In genomic region chr13:34786634-34787033, GRCm38 (mm10) we compare ENCODE assay signal across 26 mouse cellular contexts. TPM values are rescaled to one million over a fixed set of nuclear protein-coding genes. Genes with fewer than 3 reads are reported as not detected.
DNase-seq lines count a peak whose midpoint lies in the region; ATAC-seq lines count a peak whose summit lies in the region.
"Had no signal": no experiment of that assay in that cellular context is flagged by ENCODE, and none has a peak within 500 bp of the region (broad histone marks: within the 10 kb centered on the region; RNA-seq: fewer than 3 reads in every experiment).

No protein-coding gene starts in this region.

- no peak overlapping the region for H3K9ac ChIP-seq in liver, embryonic 15.5 days
- no peak overlapping the region for H3K9ac ChIP-seq in forebrain, embryonic 11.5 days (ENCODE audit: low read length)
- H3K9ac ChIP-seq: embryonic facial prominence, embryonic 15.5 days; forebrain, embryonic 13.5 days; forebrain, postnatal 0 days; heart, embryonic 15.5 days; hindbrain, embryonic 13.5 days had no signal

- 0 out of 2 replicates have a peak overlapping the region, but pooled peaks have one; percentile 26 for H3K27ac ChIP-seq in liver, embryonic 15.5 days (replicated peaks)
- no peak overlapping the region for H3K27ac ChIP-seq in forebrain, embryonic 11.5 days (ENCODE audit: low read depth, low read length)
- H3K27ac ChIP-seq: forebrain, embryonic 13.5 days; heart, adult 2 months; heart, embryonic 15.5 days; hindbrain, embryonic 13.5 days; hindbrain, postnatal 0 days had no signal

- H3K4me3 ChIP-seq in liver, embryonic 15.5 days (replicated peaks): no peak overlapping the region
- H3K4me3 ChIP-seq in forebrain, embryonic 11.5 days (ENCODE audit: low read depth, low read length): no peak overlapping the region
- H3K4me3 ChIP-seq: embryonic facial prominence, embryonic 15.5 days; forebrain, embryonic 13.5 days; heart, adult 2 months; heart, embryonic 15.5 days; hindbrain, embryonic 13.5 days had no signal

- no peaks in the 10 kb centered on the region for H3K9me3 ChIP-seq in liver, embryonic 15.5 days (replicated peaks)
- H3K9me3 ChIP-seq in forebrain, embryonic 11.5 days (ENCODE audit: control insufficient read depth, low read length): no peaks in the 10 kb centered on the region
- H3K9me3 ChIP-seq: embryonic facial prominence, embryonic 15.5 days; forebrain, embryonic 13.5 days; G1E; heart, embryonic 15.5 days; hindbrain, embryonic 13.5 days had no signal

- no peaks in the 10 kb centered on the region for H3K36me3 ChIP-seq in liver, embryonic 15.5 days (replicated peaks)
- H3K36me3 ChIP-seq in forebrain, embryonic 11.5 days (ENCODE audit: control insufficient read depth, insufficient read depth, low read length): no peaks in the 10 kb centered on the region
- H3K36me3 ChIP-seq: embryonic facial prominence, embryonic 15.5 days; G1E; heart, embryonic 15.5 days; hindbrain, embryonic 13.5 days had no signal

- H3K4me1 ChIP-seq in liver, embryonic 15.5 days (replicated peaks): peaks cover 19% of the 10 kb centered on the region
- no peaks in the 10 kb centered on the region for H3K4me1 ChIP-seq in forebrain, embryonic 11.5 days (replicated peaks; ENCODE audit: control insufficient read depth, insufficient read depth, low read length)
- H3K4me1 ChIP-seq: forebrain, embryonic 13.5 days; hindbrain, embryonic 13.5 days had no signal

- no peaks in the 10 kb centered on the region for H3K27me3 ChIP-seq in liver, embryonic 15.5 days
- H3K27me3 ChIP-seq in forebrain, embryonic 11.5 days (ENCODE audit: control insufficient read depth, insufficient read depth, low read length): no peaks in the 10 kb centered on the region
- H3K27me3 ChIP-seq: embryonic facial prominence, embryonic 15.5 days; forebrain, embryonic 13.5 days; heart, embryonic 15.5 days; hindbrain, embryonic 13.5 days had no signal

- peak; percentile 12 for DNase-seq in MEL-GATA-1-ER (ENCODE audit: extremely low read depth, low read depth)
- DNase-seq in c-Kit-positive CD71-positive TER-119-positive erythroid progenitor cells, embryonic 14.5 days (ENCODE audit: low spot score): peak; percentile 25
- DNase-seq in kidney, postnatal 25 days: no peak
- DNase-seq in forebrain, embryonic 11.5 days (ENCODE audit: low spot score): no peak
- no peak for DNase-seq in adrenal gland, postnatal 4 days (ENCODE audit: low spot score in 2 of 2)
- DNase-seq: adrenal gland, adult 2 months; adrenal gland, postnatal 36 days; cerebellum, adult 11-12 months; cerebellum, adult 9-10 months; cerebellum, postnatal 36 days; forebrain, postnatal 0 days; gastrocnemius, postnatal 14 days; heart, adult 2 months; heart, postnatal 14 days had no signal

- ATAC-seq in liver, embryonic 15.5 days (ENCODE audit: insufficient read depth): no peak
- no peak for ATAC-seq in forebrain, embryonic 11.5 days (replicated peaks; ENCODE audit: low FRiP score)
- ATAC-seq: forebrain, embryonic 13.5 days; forebrain, postnatal 0 days; hindbrain, postnatal 0 days had no signal

- H3K4me2 ChIP-seq in liver, embryonic 15.5 days: no peak overlapping the region
- no peak overlapping the region for H3K4me2 ChIP-seq in forebrain, embryonic 11.5 days (ENCODE audit: low read depth, low read length, severe bottlenecking)
- H3K4me2 ChIP-seq: embryonic facial prominence, embryonic 15.5 days; forebrain, embryonic 13.5 days; heart, embryonic 11.5 days; heart, embryonic 15.5 days; hindbrain, embryonic 13.5 days had no signal

- 31% methylated on average over 5 of the region's 5 CpGs for WGBS in liver, embryonic 15.5 days (ENCODE audit: insufficient replicate concordance)
- 89% methylated on average over 5 of the region's 5 CpGs for WGBS in forebrain, embryonic 11.5 days

RNA-seq across cellular contexts. Expression of gene Fam50b, which starts 52.0 kb away (rescaled TPM):
- 0.07 TPM in 1 of 2 replicates, not detected in the other for polyA plus RNA-seq in liver, embryonic 15.5 days (2015; fragmentation: Nextera tagmentation; extraction: Ambion mirVana)
- polyA plus RNA-seq in forebrain, embryonic 11.5 days (2014; fragmentation: Nextera tagmentation; extraction: Ambion mirVana): not detected in 2 replicates
- total RNA-seq in adrenal gland, postnatal 4 days (2021): not detected
- total RNA-seq: adrenal gland, adult 2 months; adrenal gland, postnatal 36 days; G1E; gastrocnemius, adult 18-20 months; gastrocnemius, postnatal 14 days; heart, adult 2 months; heart, postnatal 14 days; hematopoietic stem cell, adult 5-6 weeks; hindbrain, postnatal 0 days had no signal
- polyA plus RNA-seq: adrenal gland, adult 2 months; embryonic facial prominence, embryonic 11.5 days; forebrain, embryonic 13.5 days; G1E; heart, adult 2 months; heart, embryonic 11.5 days; heart, embryonic 15.5 days; hindbrain, embryonic 13.5 days; intestine, embryonic 14.5 days had no signal

Comparison
In these comparisons a context has a peak if more than half of its experiments do, and no peak if none do; other contexts are left out.
1. DNase-seq: peak in MEL-GATA-1-ER (single experiment) and c-Kit-positive CD71-positive TER-119-positive erythroid progenitor cells, embryonic 14.5 days (single experiment); none in kidney, postnatal 25 days (0 of 2), forebrain, embryonic 11.5 days (single experiment) and adrenal gland, postnatal 4 days (0 of 2).